Mouse (Mus musculus) heart, postnatal 4 days (tissue): ENCODE data around the gene Car7. TPM values are rescaled to one million over a fixed set of nuclear protein-coding genes. Genes with fewer than 3 reads are reported as not detected.
A peak's percentile ranks its signal among the peaks of the same experiment; 100 is the strongest.

Source experiments
- DNase-seq: peaks from one replicate; pipeline ENCODE4 v3.0.0; 2021
- total RNA-seq, 2 experiments: library from RNA; stranded (reverse); gene quantifications; 2 replicates each; pipeline ENCODE4 v1.2.3; 2021

Gene Car7
- total RNA-seq: 1 to 10 TPM; 1.7 to 2.9 TPM

DNA sequence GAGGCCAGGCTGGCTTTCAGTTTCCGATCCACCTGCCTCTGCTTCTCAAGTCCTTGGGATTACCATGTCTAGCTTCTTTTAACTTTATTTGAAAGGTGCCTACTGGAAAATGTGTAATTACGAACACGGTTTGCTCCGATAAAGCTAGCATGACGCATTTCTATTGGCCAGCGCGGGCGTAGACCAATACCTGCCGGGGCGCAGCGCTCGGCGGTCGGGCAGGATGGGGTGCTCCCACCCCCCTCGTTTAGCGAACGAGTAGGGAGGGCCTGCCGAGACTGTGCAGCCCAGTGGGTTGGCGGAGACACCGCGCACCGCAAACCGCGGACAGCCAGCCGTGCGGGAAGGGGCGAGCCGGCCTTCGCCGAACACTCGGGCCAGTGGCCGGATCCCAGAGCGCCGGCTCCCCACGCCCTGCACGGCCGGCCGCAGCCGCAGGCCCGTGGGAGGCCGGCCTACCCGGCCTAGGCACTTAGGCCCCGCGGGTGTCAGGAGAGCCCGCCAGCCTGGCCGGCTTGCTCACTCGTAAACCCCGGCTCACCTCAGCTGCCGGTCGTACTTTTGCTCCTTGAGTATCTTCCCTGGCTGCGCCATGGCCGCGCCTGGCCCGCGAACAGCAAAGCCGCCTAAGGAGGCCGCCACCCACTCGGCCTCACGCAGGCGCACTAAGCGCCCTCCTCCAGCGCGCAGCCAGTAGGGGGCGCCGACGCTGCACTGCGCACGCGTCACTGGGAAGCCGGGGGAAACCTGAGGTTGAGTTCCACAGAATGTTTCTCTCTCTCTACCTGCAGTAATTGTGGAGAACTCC is at the start of gene Car7, which contains the start of gene Nae1:
Car7 (plus strand) TSS at position 719 of the 808 bp plus-strand sequence.
Nae1 (minus strand) TSS at position 667 of the 808 bp plus-strand sequence.
- DNase-seq: peak; percentile 96

DNA sequence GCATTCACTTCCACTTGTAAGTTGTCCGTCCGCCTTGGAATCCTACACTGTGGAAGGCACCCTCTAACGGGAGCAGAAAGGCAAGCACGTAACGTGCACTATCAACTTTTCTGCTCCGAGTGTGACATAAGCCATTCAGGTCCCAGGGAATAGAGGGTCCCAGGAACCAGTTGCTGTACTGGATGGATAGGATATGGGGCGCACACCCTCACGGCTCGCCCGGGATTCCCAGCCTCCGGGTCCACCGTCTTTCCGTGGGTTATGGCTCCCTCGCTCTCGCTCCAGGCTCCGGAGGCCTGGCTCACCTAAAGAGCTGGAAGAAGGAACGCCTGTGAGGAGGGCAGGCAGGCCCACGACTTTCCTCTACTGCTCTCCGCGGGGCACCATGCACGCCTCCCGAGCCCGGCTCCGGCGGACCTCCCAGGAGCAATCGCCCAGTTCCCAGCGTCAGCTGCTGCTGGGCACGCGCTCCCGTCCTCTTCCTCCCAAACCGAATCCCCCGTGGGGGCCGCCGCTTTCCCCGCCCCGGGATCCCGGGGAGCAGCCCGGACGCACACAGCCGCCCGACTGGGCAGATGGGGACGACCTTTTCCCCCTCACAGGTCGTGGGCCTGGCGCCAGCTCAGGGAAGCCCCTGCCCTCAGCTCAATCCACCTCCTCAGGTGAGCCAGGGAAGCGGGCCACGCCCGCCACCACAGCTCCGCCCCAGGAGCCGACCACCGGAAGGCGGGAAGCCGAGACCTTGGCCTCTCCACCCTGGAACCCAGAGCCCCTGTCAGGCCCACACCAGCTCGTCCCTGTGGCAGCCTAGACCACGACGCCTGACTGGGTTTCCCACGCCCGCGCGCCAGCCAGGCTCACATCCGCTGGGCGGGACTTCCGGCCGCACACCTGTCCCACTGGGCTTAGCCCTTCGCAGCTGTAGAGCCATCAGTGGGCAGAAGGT is 25.2 kb upstream of the Car7 start, which contains the start of gene Terb1:
Terb1 (minus strand) TSS at position 850 of the 946 bp plus-strand sequence.
- DNase-seq: peak; percentile 42

DNA sequence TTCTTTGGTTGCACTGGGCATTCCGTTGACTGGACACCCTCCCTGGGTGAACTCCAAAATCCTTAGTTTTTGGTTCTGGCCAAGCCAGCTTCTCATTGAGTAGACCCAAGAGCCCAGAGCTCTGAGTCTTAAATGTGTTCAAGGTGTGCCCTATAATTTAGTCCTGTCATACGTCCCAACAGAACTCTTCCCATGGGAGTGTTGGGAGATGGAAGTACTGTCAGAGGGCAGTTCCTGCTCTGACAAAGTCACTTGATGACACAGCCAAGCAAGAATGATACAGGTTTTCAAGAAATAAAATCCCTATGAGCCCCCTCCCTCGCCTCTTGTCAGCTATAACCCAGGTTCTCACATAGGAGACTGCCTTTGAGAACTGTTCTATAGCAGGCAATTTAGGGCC is 24.4 kb upstream of the Car7 start:
- DNase-seq: no peak

DNA sequence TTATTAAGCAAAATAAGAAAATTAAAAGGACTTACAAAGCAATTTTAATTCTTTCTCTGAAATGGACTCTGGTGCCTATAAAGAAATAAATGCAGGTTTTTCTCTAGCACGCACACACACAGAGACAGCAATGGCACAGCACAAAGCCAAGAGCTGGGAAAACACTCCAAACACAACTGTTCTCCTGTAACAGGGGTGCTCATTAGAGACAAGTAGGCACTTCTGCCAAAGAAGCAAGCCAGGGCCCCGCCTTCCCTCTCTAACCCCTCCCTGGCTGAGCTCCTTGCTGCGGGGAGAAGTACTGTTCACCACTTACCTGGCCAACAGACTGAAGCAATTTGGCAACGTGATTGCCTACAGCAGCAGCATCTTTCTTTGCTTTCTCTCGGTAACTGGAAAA is 16.6 kb upstream of the Car7 start:
- DNase-seq: no peak

DNA sequence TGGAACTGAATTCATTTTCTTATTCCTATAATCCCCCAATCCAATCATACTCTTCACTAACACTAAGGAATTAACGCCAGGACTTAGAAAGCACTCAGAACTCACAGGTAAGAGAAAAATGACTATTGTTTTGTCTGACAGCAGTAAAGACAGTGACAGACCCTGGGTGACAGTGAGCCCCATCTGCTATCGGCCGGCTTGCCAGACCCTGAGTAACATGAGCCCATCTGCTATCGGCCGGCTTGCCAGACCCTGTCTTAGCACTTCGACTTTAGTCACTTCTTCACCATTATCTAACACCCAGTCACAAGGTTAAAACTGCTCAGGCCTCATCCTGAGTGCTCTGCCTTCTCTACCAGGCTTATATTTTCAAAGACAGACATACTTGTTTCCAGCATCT is 4.8 kb upstream of the Car7 start:
- no peak for DNase-seq

DNA sequence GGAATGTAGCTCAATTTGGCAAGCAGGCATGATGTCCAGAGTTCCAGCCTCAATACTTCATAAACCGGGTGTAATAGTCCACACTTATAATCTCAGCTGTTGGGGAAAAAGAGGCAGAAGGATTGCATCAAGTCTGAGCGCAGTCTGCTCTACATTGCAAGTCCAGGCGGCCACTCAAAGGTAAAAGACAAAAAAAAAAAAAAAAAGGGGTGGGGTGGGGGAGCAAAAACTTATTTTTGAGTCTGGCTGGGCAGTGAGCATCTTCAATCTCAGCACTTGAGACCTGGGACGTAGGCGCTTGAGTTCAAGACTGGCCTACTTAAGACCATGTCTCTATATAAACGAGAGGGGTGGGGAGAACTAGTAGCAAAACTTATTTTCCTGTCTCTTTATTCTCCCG is 938 bp upstream of the Car7 start:
- DNase-seq: no peak

DNA sequence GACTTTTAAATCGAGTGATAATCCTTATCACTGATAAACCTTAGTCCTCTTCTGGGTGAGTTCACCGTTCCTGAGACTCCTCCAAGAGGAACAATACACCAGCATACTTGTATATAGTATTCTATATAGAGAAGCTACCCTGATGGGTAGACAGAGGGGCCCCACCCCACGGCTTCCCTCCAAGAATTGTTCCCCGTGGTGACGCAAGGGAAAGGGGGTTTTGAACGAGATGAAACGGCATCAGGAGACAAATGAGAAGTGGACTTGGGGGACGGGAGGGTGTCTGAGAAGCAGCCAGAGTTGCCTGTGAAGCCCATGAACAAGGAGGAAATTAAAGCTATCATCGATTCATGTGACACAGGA is 271 bp downstream of the Car7 start:
- DNase-seq: peak; percentile 35

DNA sequence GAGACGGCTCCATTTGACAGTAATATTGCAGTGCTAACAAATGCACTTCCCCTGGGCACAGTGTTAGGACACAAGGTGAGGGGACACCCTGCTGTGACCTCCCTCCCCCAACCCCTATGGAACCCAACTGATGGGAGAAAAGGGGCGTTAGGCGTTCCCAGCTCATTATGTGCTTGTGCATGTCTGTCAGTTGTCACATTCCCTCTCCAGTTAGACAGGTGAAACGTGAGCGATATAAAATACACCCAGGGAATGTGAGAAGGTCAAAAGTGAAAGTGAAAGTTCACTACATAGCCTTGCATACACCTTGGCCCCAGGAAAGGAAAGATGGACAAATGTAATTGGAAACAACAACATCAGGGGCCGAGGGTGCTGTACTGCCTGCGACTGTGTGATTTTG is 889 bp downstream of the Car7 start:
- DNase-seq: no peak

DNA sequence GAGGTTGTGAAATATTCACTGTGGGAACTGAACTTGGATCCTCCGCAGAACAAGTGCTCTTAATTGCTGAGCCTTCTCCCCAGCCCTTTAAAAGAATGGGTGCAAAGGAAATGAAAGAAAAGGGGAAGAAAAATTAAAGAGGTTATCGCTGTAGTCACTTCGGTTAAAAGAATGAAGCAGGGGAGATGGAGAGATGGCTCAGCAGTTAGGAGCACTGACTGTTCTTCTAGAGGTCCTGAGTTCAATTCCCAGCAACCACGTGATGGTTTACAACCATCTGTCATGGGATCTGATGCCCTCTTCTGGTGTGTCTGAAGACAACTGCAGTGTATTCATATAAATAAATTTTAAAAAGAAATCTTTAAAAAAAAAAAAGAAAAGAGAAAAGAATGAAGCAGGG is 1.5 kb downstream of the Car7 start:
- no peak for DNase-seq

DNA sequence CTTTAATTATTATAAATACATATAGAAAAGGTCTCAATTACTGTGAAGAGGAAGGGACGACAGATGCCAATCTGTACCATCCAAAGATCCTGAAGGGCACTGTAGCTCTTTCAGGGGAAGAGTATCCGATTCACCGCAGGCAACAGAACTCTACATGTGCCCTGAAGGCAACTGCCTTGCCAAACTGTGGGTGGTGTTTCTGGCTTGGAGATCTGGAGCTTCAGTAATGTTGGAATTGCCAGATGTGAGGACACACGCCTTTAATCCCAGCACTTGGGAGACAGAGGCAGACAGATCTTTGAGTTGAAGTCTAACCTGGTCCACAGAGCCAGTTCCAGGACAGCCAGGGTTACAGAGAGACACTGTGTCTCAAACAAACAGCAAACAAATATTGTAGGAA is 4.4 kb downstream of the Car7 start:
- DNase-seq: no peak

DNA sequence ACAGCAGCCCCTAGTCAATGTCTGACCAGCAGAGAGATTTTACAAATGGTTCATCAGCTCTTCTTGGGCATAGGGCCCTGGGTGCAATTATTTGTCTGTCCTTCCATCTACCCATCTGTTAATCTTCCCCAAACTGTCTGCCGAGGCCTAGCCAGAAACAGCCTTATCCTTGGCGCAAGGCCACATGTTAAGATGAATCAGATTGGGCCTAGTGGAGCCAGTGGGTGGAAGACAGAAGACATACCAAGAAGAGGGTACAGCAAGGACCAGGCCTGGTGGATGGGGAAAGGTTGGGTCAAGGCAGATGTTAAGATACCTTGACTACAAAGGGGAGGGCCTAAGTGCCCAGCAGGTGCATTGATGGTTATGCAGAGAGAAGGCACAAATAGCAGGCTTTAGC is 5.1 kb downstream of the Car7 start:
- DNase-seq: no peak

DNA sequence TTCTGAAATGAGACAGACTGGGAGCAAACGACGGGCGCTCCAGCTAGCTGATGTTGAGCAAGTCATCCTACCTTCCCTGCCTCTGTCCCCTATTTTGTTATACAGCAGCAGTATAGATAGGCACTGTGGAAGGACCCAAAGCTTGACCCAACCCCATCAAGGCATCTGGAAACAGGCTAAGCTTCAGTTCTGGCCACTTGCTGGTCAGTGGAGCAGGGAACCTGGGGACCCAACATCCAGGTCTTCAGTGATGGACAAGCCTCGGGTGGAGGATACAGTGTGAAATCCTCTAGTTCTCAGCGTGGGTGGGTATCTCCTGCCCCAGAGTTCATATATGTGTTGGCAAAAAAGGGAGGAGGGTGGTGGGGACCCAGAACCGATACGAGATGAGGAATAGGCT is 5.7 kb downstream of the Car7 start:
- no peak for DNase-seq

DNA sequence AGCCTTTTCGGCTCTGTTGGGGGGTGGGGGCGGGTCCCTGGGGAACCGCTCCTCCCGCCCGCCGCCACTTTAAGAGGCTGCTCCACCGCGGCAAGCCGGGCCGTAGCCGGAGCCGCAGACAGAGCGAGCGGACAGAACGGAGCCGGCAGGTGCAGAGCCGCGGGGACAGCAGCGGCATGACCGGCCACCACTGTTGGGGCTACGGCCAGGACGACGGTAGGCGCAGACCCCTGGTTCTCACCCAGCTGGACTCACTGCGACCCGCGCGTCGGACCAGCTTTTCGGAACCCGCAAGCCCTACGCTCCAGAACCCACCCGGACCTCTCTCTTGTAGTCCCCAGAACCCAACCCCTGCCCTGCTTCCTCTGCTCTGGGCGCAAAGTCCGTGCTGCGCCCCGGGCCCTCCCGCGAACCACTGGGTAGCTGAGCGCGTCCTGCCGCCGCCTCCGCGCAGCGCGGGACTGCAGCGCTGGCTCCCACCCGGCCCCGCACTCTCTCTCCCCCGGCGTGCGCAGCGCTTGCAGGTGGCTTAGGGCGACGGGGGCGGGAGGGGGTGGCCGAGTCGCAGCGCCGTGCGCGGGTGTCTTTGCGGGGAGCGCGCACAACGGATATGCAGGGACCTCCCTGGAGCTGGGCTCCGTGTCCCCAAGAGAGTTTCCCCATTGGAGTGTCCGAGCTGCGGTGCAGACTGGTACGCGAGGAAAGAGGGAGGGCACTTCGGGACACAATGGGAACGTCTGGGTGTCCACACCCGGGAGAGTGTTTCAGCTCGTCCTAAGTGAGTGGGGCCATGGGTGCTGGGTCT is 6.4 kb downstream of the Car7 start:
- DNase-seq: no peak

DNA sequence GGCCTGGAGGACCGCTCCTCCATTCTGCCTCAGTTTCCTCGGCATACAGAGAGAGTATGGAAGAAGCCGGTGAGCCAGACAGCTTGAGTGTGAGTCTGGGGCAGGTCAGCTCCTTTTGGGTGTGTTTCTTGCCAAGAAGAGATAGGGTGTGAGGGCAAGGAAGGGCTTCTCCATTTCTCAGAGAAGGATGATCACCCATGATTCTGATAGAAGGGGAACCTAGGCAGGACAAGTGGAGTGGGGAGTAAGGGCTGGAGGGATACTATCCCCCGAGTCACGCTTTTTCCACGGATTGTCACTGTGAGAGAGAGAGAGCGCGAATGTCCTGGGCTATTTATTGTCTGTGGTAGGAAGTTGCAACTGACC is 7.0 kb downstream of the Car7 start:
- no peak for DNase-seq

DNA sequence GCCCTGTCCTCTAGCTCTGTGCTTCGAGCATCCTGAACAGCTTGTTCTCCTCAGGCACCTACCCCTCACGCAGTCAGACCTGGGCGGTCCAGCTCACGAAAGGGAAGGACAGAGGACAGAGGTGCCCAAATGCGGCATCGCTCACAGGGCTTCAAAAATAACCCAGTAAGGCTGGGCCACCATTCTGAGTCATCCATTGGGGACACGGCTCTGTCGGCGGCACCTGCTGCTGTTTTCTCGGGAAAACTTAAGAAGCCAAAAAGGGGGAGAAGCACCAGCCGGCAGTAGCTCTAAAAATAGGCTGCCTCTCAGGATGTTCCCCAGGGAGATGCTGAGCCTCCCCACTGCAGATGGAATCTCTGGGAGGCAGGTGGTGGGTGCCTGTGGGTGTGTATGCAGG is 7.7 kb downstream of the Car7 start:
- no peak for DNase-seq

DNA sequence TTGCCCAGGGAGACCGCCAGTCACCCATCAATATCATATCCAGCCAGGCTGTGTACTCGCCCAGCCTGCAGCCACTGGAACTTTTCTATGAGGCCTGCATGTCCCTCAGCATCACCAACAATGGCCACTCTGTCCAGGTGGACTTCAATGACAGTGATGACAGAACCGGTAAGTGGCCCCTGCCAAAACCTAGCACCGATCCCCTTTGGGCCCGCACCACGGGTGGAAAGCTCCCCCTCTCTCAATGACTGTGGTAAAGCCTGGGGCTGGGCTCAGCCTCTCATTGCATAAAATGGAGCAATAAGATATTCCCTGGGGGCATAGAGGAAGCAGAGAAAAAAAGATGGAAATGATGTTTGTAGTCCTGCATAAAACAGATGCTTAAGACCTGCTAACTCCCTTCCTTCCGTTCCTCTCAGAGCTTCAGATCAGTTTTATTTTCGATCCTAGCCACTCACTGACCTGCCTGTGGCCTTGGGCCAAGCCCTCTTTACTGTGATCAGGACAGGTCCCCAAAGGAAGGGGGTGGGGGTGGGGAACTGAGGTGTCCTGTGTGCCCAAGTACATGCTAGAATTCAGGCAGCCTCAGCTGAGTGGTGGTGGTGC is 9.1 kb downstream of the Car7 start:
- no peak for DNase-seq

DNA sequence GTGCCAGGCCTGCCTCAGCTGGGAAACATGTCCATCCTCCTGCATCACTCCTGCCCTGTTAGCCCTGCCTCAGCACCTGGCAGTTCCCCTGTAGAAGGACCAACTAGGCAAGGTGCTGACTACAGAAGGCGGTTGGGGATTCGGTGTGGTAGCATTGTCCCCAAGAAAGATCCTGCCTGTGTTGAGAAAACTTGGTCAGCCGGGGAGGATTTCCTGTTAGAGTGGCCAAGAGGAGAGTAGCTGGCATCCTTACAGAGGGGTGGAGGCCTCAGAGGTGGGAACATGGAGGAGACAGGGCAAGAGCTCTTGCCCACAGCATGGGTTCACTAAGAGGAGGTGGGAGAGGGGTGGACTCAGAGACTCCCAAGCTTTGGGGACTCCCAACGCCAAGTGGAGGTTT is 20.7 kb downstream of the Car7 start:
- DNase-seq: no peak

DNA sequence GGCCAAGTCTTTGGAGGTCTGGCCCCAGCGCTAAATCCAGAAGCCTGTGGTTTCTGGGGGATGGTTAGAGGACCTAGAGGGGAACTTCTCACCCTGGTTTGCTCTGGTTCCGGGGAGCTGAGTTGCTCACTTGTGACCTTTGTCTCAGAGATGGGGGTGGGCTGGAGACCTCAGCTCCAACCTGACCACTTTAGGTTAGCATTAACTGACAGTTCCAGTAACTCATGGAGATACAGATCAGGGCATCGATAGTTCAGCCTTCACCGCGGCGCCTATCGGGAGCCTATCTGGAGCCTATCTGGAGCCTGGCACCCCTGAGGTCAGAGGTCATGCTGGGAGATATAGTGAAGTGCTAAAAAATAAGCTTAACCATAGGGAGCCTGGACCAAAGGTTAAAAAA is 22.7 kb downstream of the Car7 start:
- DNase-seq: no peak

DNA sequence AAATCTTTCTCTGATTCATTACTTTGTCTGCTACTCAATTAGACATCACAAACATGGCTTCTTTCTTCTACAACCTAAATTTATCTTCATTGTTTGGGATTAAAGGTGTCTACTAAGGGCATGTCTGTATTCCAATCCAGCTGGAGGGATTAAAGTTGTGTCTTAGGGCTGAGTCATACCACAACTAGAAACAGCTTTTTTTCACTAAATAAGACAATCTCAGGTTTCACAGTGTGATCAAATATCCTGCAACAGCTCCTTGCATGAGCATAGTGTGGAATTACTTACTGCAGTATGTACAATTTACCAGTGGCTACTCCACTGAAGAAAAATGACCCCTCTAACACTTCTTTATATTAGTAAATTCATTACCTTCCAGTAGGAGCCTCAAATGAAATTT is 26.2 kb downstream of the Car7 start:
- no peak for DNase-seq

DNA sequence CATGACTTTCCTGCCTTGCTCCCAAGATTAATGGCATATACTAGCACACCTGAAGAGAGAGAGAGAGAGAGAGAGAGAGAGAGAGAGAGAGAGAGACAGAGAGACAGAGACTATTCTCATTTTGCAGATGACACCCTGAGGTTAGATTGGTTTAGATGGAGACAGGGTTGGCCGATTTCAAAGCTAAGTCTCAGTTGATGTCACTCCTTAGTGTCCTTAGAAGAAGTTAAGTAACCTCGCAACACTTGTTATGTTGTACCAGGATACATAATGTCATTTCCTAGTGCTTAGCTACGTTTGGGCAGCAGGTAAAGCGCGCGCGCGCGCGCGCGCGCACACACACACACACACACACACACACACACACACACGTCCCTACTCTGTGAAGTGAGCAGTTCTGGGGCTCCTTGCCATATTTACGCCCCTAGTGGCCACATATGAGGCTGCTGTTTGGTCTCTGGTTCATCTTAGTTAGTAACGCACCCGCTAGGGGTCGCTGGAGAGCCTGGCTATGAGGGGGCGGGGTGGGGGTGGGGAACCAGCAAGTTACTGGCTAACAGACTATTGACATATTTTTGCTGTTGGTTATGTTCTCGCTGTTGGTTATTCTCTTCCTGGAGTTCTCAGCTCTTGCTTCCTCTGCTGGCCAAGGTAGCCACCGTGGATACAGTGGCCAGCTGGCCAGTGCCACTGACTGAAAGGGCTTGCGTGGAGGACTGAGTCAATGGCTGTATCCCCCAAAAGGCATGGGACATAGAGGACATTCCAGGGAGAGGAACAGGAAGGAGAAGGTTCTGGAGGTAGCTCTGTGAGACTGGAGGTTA is 30.4 kb downstream of the Car7 start:
- DNase-seq: peak; percentile 92

DNA sequence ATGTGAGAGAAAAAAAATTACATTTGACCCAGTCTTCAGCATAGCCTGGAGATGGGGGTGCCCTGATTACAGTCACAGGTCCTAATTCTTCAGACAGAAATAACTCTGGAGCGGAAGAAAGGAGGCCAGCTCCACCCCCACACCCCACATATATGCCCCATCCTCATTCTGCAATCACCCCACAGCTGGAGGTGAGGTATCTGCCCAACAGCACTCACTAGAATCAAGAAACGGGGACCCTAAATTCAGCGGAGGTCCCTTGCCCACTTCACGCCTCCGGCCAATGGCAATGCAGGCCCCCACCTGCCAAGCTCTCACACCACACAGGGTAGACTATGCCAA is 30.9 kb downstream of the Car7 start:
- no peak for DNase-seq

DNA sequence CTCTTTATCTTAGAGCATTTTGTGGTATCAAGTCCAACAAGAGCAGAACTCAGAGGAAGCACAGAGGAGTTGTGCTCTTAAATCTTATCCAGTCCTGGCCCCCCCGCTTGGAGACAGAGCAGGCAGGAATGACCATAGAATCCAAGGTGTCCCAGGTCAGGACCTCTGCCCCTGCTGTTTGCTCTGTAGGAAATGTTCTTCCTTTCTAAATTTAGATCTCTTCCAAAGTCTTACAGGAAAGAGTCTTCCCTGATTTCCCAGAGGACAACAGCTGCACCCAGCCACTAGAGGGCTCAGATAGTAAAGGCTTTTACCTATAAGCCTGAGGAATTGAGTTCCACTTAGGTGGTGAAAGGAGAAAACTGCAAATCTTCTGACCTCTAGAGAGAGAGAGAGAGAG is 35.1 kb downstream of the Car7 start:
- DNase-seq: peak; percentile 31
